ENCODE assay signal across 14 mouse cellular contexts in genomic region chr7:144133388-144133998, GRCm38 (mm10).
DNase-seq lines count a peak whose midpoint lies in the region; ATAC-seq lines count a peak whose summit lies in the region.
"Had no signal": no experiment of that assay in that cellular context is flagged by ENCODE, and none has a peak within 500 bp of the region (broad histone marks: within the 10 kb centered on the region; RNA-seq: fewer than 3 reads in every experiment).

No protein-coding gene starts in this region.

- DNase-seq in frontal cortex, postnatal 36 days (ENCODE audit: low spot score in 2 of 2), result peak; percentile 21 to 27
- DNase-seq in frontal cortex, postnatal 25 days (ENCODE audit: low spot score in 2 of 2), result no peak
- no peak for DNase-seq in neural tube, embryonic 10.5 days (ENCODE audit: extremely low spot score, low spot score)
- DNase-seq in embryo, embryonic 9.5 days (ENCODE audit: extremely low spot score), result no peak
- no peak for DNase-seq in natural killer cell, adult 2 months (ENCODE audit: low spot score in 2 of 2)
- DNase-seq: cerebellum, adult 11 months; kidney, adult 8-10 months had no signal

- H3K4me2 ChIP-seq in neural tube, embryonic 13.5 days, result peak overlapping the region; percentile 21; the same call in 1 of the 2 replicates
- H3K4me2 ChIP-seq in hindbrain, embryonic 16.5 days (ENCODE audit: low read length), result peak overlapping the region; percentile 50
- peak overlapping the region; percentile 35 for H3K4me2 ChIP-seq in neural tube, embryonic 15.5 days
- H3K4me2 ChIP-seq: embryonic facial prominence, embryonic 13.5 days; heart, embryonic 13.5 days; liver, embryonic 12.5 days; lung, embryonic 15.5 days had no signal

- no peak for ATAC-seq in neural tube, embryonic 13.5 days (ENCODE audit: low read depth)
- ATAC-seq in hindbrain, embryonic 16.5 days, result peak; percentile 43
- peak; percentile 69; the same call in 1 of the 2 replicates for ATAC-seq in neural tube, embryonic 15.5 days (ENCODE audit: low FRiP score)
- ATAC-seq: liver, embryonic 12.5 days had no signal

- 60% methylated on average over 9 of the region's 9 CpGs for WGBS in neural tube, embryonic 13.5 days
- WGBS in hindbrain, embryonic 16.5 days, result 31% methylated on average over 9 of the region's 9 CpGs
- 38% methylated on average over 9 of the region's 9 CpGs for WGBS in neural tube, embryonic 15.5 days

- no peaks in the 10 kb centered on the region for H3K36me3 ChIP-seq in neural tube, embryonic 13.5 days
- H3K36me3 ChIP-seq in hindbrain, embryonic 16.5 days (ENCODE audit: control insufficient read depth, insufficient read depth, low read length), result no peaks in the 10 kb centered on the region
- no peaks in the 10 kb centered on the region for H3K36me3 ChIP-seq in neural tube, embryonic 15.5 days
- H3K36me3 ChIP-seq: embryonic facial prominence, embryonic 13.5 days; heart, embryonic 13.5 days; liver, embryonic 12.5 days; lung, embryonic 15.5 days had no signal

- no peaks in the 10 kb centered on the region for H3K9me3 ChIP-seq in neural tube, embryonic 13.5 days
- no peaks in the 10 kb centered on the region for H3K9me3 ChIP-seq in hindbrain, embryonic 16.5 days (ENCODE audit: control insufficient read depth, low read length)
- H3K9me3 ChIP-seq in neural tube, embryonic 15.5 days (replicated peaks), result no peaks in the 10 kb centered on the region
- H3K9me3 ChIP-seq: embryonic facial prominence, embryonic 13.5 days; heart, embryonic 13.5 days; liver, embryonic 12.5 days; lung, embryonic 15.5 days had no signal

- H3K27me3 ChIP-seq in neural tube, embryonic 13.5 days, result no peaks in the 10 kb centered on the region
- H3K27me3 ChIP-seq in hindbrain, embryonic 16.5 days (replicated peaks; ENCODE audit: control insufficient read depth, insufficient read depth, low read length), result no peaks in the 10 kb centered on the region
- H3K27me3 ChIP-seq in neural tube, embryonic 15.5 days (replicated peaks), result no peaks in the 10 kb centered on the region
- H3K27me3 ChIP-seq: embryonic facial prominence, embryonic 13.5 days; liver, embryonic 12.5 days; lung, embryonic 15.5 days had no signal

- H3K4me3 ChIP-seq in neural tube, embryonic 13.5 days, result no peak overlapping the region
- peak overlapping the region; percentile 32 for H3K4me3 ChIP-seq in hindbrain, embryonic 16.5 days (ENCODE audit: low read length)
- 0 out of 2 replicates have a peak overlapping the region, but pooled peaks have one; percentile 9 for H3K4me3 ChIP-seq in neural tube, embryonic 15.5 days (replicated peaks)
- H3K4me3 ChIP-seq: embryonic facial prominence, embryonic 13.5 days; heart, embryonic 13.5 days; liver, embryonic 12.5 days; lung, embryonic 15.5 days had no signal

- H3K27ac ChIP-seq in neural tube, embryonic 13.5 days (replicated peaks), result peak overlapping the region; percentile 79
- peak overlapping the region; percentile 86 for H3K27ac ChIP-seq in hindbrain, embryonic 16.5 days (ENCODE audit: low read depth, low read length)
- H3K27ac ChIP-seq in neural tube, embryonic 15.5 days (replicated peaks), result peak overlapping the region; percentile 77
- H3K27ac ChIP-seq: embryonic facial prominence, embryonic 13.5 days; heart, embryonic 13.5 days; liver, embryonic 12.5 days; lung, embryonic 15.5 days had no signal

- H3K4me1 ChIP-seq in neural tube, embryonic 13.5 days (replicated peaks), result peaks cover 11% of the 10 kb centered on the region
- H3K4me1 ChIP-seq in hindbrain, embryonic 16.5 days (ENCODE audit: control insufficient read depth, insufficient read depth, low read depth, low read length), result peaks cover 7% of the 10 kb centered on the region
- H3K4me1 ChIP-seq in neural tube, embryonic 15.5 days, result peaks cover 17% of the 10 kb centered on the region
- H3K4me1 ChIP-seq: embryonic facial prominence, embryonic 13.5 days; heart, embryonic 13.5 days; liver, embryonic 12.5 days; lung, embryonic 15.5 days had no signal

- H3K9ac ChIP-seq in neural tube, embryonic 13.5 days, result peak overlapping the region; percentile 42; the same call in 1 of the 2 replicates
- peak overlapping the region; percentile 48 for H3K9ac ChIP-seq in hindbrain, embryonic 16.5 days (ENCODE audit: low read depth, low read length)
- H3K9ac ChIP-seq in neural tube, embryonic 15.5 days (replicated peaks), result 0 out of 2 replicates have a peak overlapping the region, but pooled peaks have one; percentile 3
- H3K9ac ChIP-seq: embryonic facial prominence, embryonic 13.5 days; heart, embryonic 13.5 days; liver, embryonic 12.5 days; lung, embryonic 15.5 days had no signal

Comparison
In these comparisons a context has a peak if more than half of its experiments do, and no peak if none do; other contexts are left out.
1. DNase-seq: peak in frontal cortex, postnatal 36 days (2 of 2); none in frontal cortex, postnatal 25 days (0 of 2), neural tube, embryonic 10.5 days (single experiment), embryo, embryonic 9.5 days (single experiment) and natural killer cell, adult 2 months (0 of 2).
2. Peak in every context shown above with its lines, with median percentiles within 50 percentile points of each other: H3K27ac ChIP-seq, H3K4me2 ChIP-seq and H3K9ac ChIP-seq.